Mouse (Mus musculus): Measurements from ENCODE around the gene Mrpl24.
A peak's percentile ranks its signal among the peaks of the same experiment; 100 is the strongest.
"Not testable (repeated sequence)": the region's sequence is repeated elsewhere in the genome, so short reads cannot be mapped to it uniquely, and the experiment has no call there.

Mrpl24 gene

GRCm38 (mm10) chr3:87919336-87920108 lies at the start of gene Mrpl24:
TSS of gene Mrpl24 (plus strand) at chr3:87919506.
- peak; percentile 99 for DNase-seq (ENCODE audit: low read depth, low spot score)

GRCm38 (mm10) chr3:87877730-87878129 lies 41.6 kb upstream of the Mrpl24 start:
- no peak for DNase-seq (ENCODE audit: low read depth, low spot score)

GRCm38 (mm10) chr3:87884291-87884690 lies 35.0 kb upstream of the Mrpl24 start:
- no peak for DNase-seq (ENCODE audit: low read depth, low spot score)

- DNase-seq (ENCODE audit: low read depth, low spot score) = peak; percentile 66
Measured at GRCm38 (mm10) chr3:87884708-87885251, 34.5 kb upstream of the Mrpl24 start.

GRCm38 (mm10) chr3:87885281-87886003 lies 33.9 kb upstream of the Mrpl24 start, which contains the start of gene Prcc:
TSS of gene Prcc (minus strand) at chr3:87885608.
- peak; percentile 100 for DNase-seq (ENCODE audit: low read depth, low spot score)

GRCm38 (mm10) chr3:87886004-87886365 lies 33.3 kb upstream of the Mrpl24 start:
- no peak for DNase-seq (ENCODE audit: low read depth, low spot score)

GRCm38 (mm10) chr3:87886416-87886815 lies 32.9 kb upstream of the Mrpl24 start:
- no peak for DNase-seq (ENCODE audit: low read depth, low spot score)

- DNase-seq (ENCODE audit: low read depth, low spot score) = not testable (repeated sequence)
Measured at GRCm38 (mm10) chr3:87887400-87887799, 31.9 kb upstream of the Mrpl24 start.

- DNase-seq (ENCODE audit: low read depth, low spot score) = no peak
Measured at GRCm38 (mm10) chr3:87891481-87891880, 27.8 kb upstream of the Mrpl24 start.

- DNase-seq (ENCODE audit: low read depth, low spot score) = no peak
Measured at GRCm38 (mm10) chr3:87893367-87893905, 25.9 kb upstream of the Mrpl24 start.

GRCm38 (mm10) chr3:87899266-87899665 lies 20.0 kb upstream of the Mrpl24 start:
- DNase-seq (ENCODE audit: low read depth, low spot score) = no peak

- no peak for DNase-seq (ENCODE audit: low read depth, low spot score)
Measured at GRCm38 (mm10) chr3:87899776-87900175, 19.5 kb upstream of the Mrpl24 start.

- DNase-seq (ENCODE audit: low read depth, low spot score) = no peak
Measured at GRCm38 (mm10) chr3:87901036-87901624, 18.2 kb upstream of the Mrpl24 start.

GRCm38 (mm10) chr3:87901959-87902358 lies 17.3 kb upstream of the Mrpl24 start:
- not testable (repeated sequence) for DNase-seq (ENCODE audit: low read depth, low spot score)

- DNase-seq (ENCODE audit: low read depth, low spot score) = no peak
Measured at GRCm38 (mm10) chr3:87903821-87904220, 15.5 kb upstream of the Mrpl24 start.

GRCm38 (mm10) chr3:87905880-87906485 lies 13.3 kb upstream of the Mrpl24 start, which contains the start of gene Hdgf:
TSS of gene Hdgf (plus strand) at chr3:87906321.
- DNase-seq (ENCODE audit: low read depth, low spot score) = peak; percentile 98

GRCm38 (mm10) chr3:87906601-87906980 lies 12.7 kb upstream of the Mrpl24 start:
- peak; percentile 61 for DNase-seq (ENCODE audit: low read depth, low spot score)

- DNase-seq (ENCODE audit: low read depth, low spot score) = peak; percentile 72
Measured at GRCm38 (mm10) chr3:87906981-87907857, 12.1 kb upstream of the Mrpl24 start.

GRCm38 (mm10) chr3:87907906-87908305 lies 11.4 kb upstream of the Mrpl24 start:
- no peak for DNase-seq (ENCODE audit: low read depth, low spot score)

- no peak for DNase-seq (ENCODE audit: low read depth, low spot score)
Measured at GRCm38 (mm10) chr3:87909381-87909780, 9.9 kb upstream of the Mrpl24 start.
